Mouse (Mus musculus) kidney, postnatal 0 days (tissue): ENCODE data around the gene Sik3. TPM values are rescaled to one million over a fixed set of nuclear protein-coding genes. Genes with fewer than 3 reads are reported as not detected.
"Not testable (repeated sequence)": the region's sequence is repeated elsewhere in the genome, so short reads cannot be mapped to it uniquely, and the experiment has no call there.

Source experiments
- ATAC-seq: fragments of 200-750 bp; cut with Nextera tagmentation; replicated peaks from 2 replicates; pipeline ENCODE4 v1.8.0; 2017; ENCODE audit warnings: low read depth, moderate number of reproducible peaks, moderate TSS enrichment, moderate library complexity; ENCODE audit not compliant: low FRiP score
- DNase-seq: peaks from one replicate; pipeline ENCODE4 v3.0.0-alpha.2; 2016; ENCODE audit warnings: low spot score
- H3K27ac ChIP-seq: fragments of 300-500 bp; sonication (generic); 2 replicates; pipeline ENCODE4 v1.5.1; 2014; ENCODE audit warnings: mild to moderate bottlenecking
- H3K27me3 ChIP-seq: fragments of 300-500 bp; sonication (generic); 2 replicates; pipeline ENCODE4 v1.6.1; 2014; ENCODE audit warnings: low read length, mixed read lengths; ENCODE audit not compliant: insufficient read depth
- H3K36me3 ChIP-seq: fragments of 300-500 bp; sonication (generic); 2 replicates; pipeline ENCODE4 v1.6.1; 2014; ENCODE audit warnings: low read length, mixed read lengths; ENCODE audit not compliant: insufficient read depth
- H3K4me1 ChIP-seq: fragments of 300-500 bp; sonication (generic); replicated peaks from 2 replicates; pipeline ENCODE4 v1.6.1; 2014; ENCODE audit warnings: antibody characterized with exemption, low read length, mixed read lengths; ENCODE audit not compliant: insufficient read depth
- H3K4me2 ChIP-seq: fragments of 300-500 bp; sonication (generic); 2 replicates; pipeline ENCODE4 v1.6.1; 2014; ENCODE audit warnings: mild to moderate bottlenecking, low read length, moderate library complexity, mixed read lengths
- H3K4me3 ChIP-seq: fragments of 300-500 bp; sonication (generic); replicated peaks from 2 replicates; pipeline ENCODE4 v1.5.1; 2014; ENCODE audit warnings: low read depth, low read length
- H3K9ac ChIP-seq: fragments of 300-500 bp; sonication (generic); 2 replicates; pipeline ENCODE4 v1.6.1; 2014; ENCODE audit warnings: low read depth, low read length
- H3K9me3 ChIP-seq: fragments of 300-500 bp; sonication (generic); replicated peaks from 2 replicates; pipeline ENCODE4 v1.6.1; 2016; ENCODE audit warnings: low read length, inconsistent platforms, mixed read lengths
- CTCF ChIP-seq: IDR thresholded peaks from 2 replicates; pipeline ENCODE4 v1.5.1; 2016; ENCODE audit warnings: antibody characterized with exemption, low read depth, mild to moderate bottlenecking, moderate library complexity
- WGBS: fragments of 180-500 bp; shearing (Covaris S2); extraction: QIAGEN DNeasy Blood & Tissue Kit; methylation state at CpG from one replicate; pipeline ENCODE4 v1.1.7; 2014; 5-methylcytosine and 5-hydroxymethylcytosine counted together
- polyA plus RNA-seq: library from polyadenylated mRNA; unstranded; fragments of >200 nt; fragmentation: Nextera tagmentation; extraction: Ambion mirVana; gene quantifications from 2 replicates; pipeline ENCODE4 v1.2.1, GENCODE M21; 2015

The Sik3 gene
- polyA plus RNA-seq, 1 experiment from 2014 or later = 12.5 TPM

- DNase-seq (no peak), ATAC-seq (no peak)
- H3K36me3 ChIP-seq = no peaks in the 10 kb centered on the region
- no peak for TF ChIP-seq CTCF
- 54% methylated on average over 3 of the region's 3 CpGs for WGBS
- H3K9ac ChIP-seq = no peak overlapping the region
- no peaks in the 10 kb centered on the region for H3K9me3 ChIP-seq
- H3K27me3 ChIP-seq = no peaks in the 10 kb centered on the region
- peaks cover 9% of the 10 kb centered on the region; the same call in 1 of the 2 replicates for H3K4me1 ChIP-seq
- no peak overlapping the region for H3K4me2 ChIP-seq
- H3K4me3 ChIP-seq = no peak overlapping the region
- H3K27ac ChIP-seq = no peak overlapping the region
Measured at GRCm38 (mm10) chr9:46086826-46087225, 74.2 kb downstream of the Sik3 start.

GRCm38 (mm10) chr9:46087461-46087860, 74.8 kb downstream of the Sik3 start:
- Histone ChIP-seq H3K36me3 (no peaks in the 10 kb centered on the region), H3K9ac (no peak overlapping the region), H3K4me3 (no peak overlapping the region), H3K27ac (no peak overlapping the region), H3K9me3 (no peaks in the 10 kb centered on the region), H3K4me1 (peaks cover 4% of the 10 kb centered on the region; the same call in 1 of the 2 replicates), H3K27me3 (no peaks in the 10 kb centered on the region), H3K4me2 (no peak overlapping the region)
- no peak for TF ChIP-seq CTCF
- ATAC-seq (no peak), DNase-seq (no peak)
- 58% methylated on average over 5 of the region's 5 CpGs for WGBS

- H3K9me3 ChIP-seq = no peaks in the 10 kb centered on the region
- no peaks in the 10 kb centered on the region for H3K4me1 ChIP-seq
- no peaks in the 10 kb centered on the region for H3K27me3 ChIP-seq
- 73% methylated on average over 10 of the region's 10 CpGs for WGBS
- DNase-seq (no peak), ATAC-seq (no peak)
- no peak overlapping the region for H3K4me2 ChIP-seq
- TF ChIP-seq CTCF = no peak
- no peak overlapping the region for H3K9ac ChIP-seq
- no peak overlapping the region for H3K27ac ChIP-seq
- no peaks in the 10 kb centered on the region for H3K36me3 ChIP-seq
- no peak overlapping the region for H3K4me3 ChIP-seq
Measured at GRCm38 (mm10) chr9:46088722-46089121, 76.1 kb downstream of the Sik3 start.

GRCm38 (mm10) chr9:46090066-46090465, 77.4 kb downstream of the Sik3 start:
- Histone ChIP-seq H3K4me1 (no peaks in the 10 kb centered on the region), H3K9ac (no peak overlapping the region), H3K27me3 (no peaks in the 10 kb centered on the region), H3K9me3 (no peaks in the 10 kb centered on the region), H3K4me3 (no peak overlapping the region), H3K4me2 (no peak overlapping the region), H3K27ac (no peak overlapping the region), H3K36me3 (no peaks in the 10 kb centered on the region)
- ATAC-seq = no peak
- 42% methylated on average over 4 of the region's 4 CpGs for WGBS
- TF ChIP-seq CTCF = no peak
- DNase-seq = no peak

GRCm38 (mm10) chr9:46091157-46091556, 78.5 kb downstream of the Sik3 start:
- WGBS = 61% methylated on average over 1 of the region's 1 CpGs

GRCm38 (mm10) chr9:46092633-46093032, 80.0 kb downstream of the Sik3 start:
- no peak for TF ChIP-seq CTCF
- WGBS = 95% methylated on average over 6 of the region's 6 CpGs
- no peak for DNase-seq
- H3K4me1 ChIP-seq = no peaks in the 10 kb centered on the region; the same call in 1 of the 2 replicates
- no peak overlapping the region for H3K27ac ChIP-seq
- no peak overlapping the region for H3K4me3 ChIP-seq
- H3K36me3 ChIP-seq = no peaks in the 10 kb centered on the region
- ATAC-seq = no peak
- H3K9me3 ChIP-seq = no peaks in the 10 kb centered on the region
- no peak overlapping the region for H3K9ac ChIP-seq
- no peaks in the 10 kb centered on the region for H3K27me3 ChIP-seq
- H3K4me2 ChIP-seq = no peak overlapping the region

More at GRCm38 (mm10) chr9:46091157-46091556, 78.5 kb downstream of the Sik3 start:
- H3K27me3 ChIP-seq, H3K9ac ChIP-seq, H3K9me3 ChIP-seq, H3K27ac ChIP-seq, H3K4me2 ChIP-seq, H3K4me3 ChIP-seq, ATAC-seq, H3K4me1 ChIP-seq, DNase-seq, H3K36me3 ChIP-seq: not testable (repeated sequence)

- no peak overlapping the region for H3K4me3 ChIP-seq
- TF ChIP-seq CTCF = no peak
- H3K9ac ChIP-seq = no peak overlapping the region
- DNase-seq (no peak), ATAC-seq (no peak)
- no peaks in the 10 kb centered on the region for H3K27me3 ChIP-seq
- peaks cover 11% of the 10 kb centered on the region for H3K4me1 ChIP-seq
- H3K9me3 ChIP-seq = no peaks in the 10 kb centered on the region
- WGBS = 55% methylated on average over 15 of the region's 15 CpGs
- H3K27ac ChIP-seq = no peak overlapping the region
- no peaks in the 10 kb centered on the region for H3K36me3 ChIP-seq
- H3K4me2 ChIP-seq = no peak overlapping the region
Measured at GRCm38 (mm10) chr9:46098360-46098985, 85.9 kb downstream of the Sik3 start.
